Mouse (Mus musculus): ENCODE data around the gene Dcaf11. TPM values are rescaled to one million over a fixed set of nuclear protein-coding genes. Genes with fewer than 3 reads are reported as not detected.

The Dcaf11 gene
- polyA plus RNA-seq, 1 experiment from 2014 or later: 66.2 TPM

DNA sequence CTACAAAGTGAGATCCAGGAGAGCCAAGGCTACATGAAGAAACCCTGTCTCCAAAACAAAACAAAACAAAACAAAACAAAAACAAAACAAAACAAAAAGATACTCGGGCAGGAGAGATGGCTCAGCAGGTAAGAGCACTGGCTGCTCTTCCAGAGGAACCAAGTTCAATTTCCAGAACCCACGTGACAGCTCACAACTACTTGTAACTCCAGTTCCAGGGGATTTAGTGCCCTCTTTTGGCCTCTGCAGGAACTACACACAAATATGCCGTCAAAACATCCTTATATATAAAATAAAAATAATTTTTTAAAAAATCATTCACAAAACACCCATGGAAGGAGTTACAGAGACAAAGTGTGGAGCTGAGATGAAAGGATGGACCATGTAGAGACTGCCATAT, 31.9 kb upstream of the Dcaf11 start:
- H3K36me3 ChIP-seq: no peaks in the 10 kb centered on the region
- no peak overlapping the region for H3K27ac ChIP-seq
- H3K4me1 ChIP-seq (replicated peaks): peaks cover 7% of the 10 kb centered on the region; the same call in 1 of the 2 replicates
- H3K9me3 ChIP-seq (replicated peaks): no peaks in the 10 kb centered on the region
- no peak for ATAC-seq (replicated peaks; ENCODE audit: insufficient number of reproducible peaks, insufficient read depth, low FRiP score, low read depth)
- no peak overlapping the region for H3K9ac ChIP-seq
- no peak overlapping the region for H3K4me2 ChIP-seq
- WGBS: 27% methylated on average over 3 of the region's 3 CpGs
- peaks cover 42% of the 10 kb centered on the region for H3K27me3 ChIP-seq
- H3K4me3 ChIP-seq: no peak overlapping the region

DNA sequence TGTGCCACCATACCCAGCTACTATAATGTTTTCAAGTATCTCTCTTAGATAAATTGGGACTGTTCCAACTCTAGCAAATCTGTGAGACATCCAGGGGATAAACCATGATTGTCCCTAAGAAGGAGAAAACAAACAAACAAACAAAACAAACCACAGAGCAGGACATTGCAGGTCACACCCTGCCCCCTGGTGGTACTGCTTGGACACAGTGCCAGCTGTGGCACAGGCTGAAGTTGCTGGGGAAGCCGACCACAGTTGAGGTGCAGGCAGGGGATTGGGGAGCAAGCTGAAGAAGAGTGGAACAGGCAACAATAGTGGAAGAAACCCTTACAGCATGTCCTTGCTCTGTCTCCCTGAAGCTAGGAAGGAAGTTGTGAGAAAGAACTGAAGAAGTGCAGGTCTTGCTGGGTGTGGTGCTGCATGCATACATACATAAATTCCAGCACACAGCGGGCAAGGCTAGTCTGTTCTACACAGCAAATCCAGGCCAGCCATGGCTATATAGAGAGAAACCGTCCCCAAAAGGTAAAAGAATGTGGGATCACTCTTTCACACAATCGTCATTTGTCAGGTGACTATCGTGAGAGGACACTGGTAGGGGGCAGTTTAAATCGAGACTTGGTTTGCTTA, 23.6 kb upstream of the Dcaf11 start:
- Histone ChIP-seq H3K4me1 (replicated peaks) (peaks cover 10% of the 10 kb centered on the region), H3K4me2 (no peak overlapping the region), H3K27ac (no peak overlapping the region), H3K27me3 (no peaks in the 10 kb centered on the region), H3K9me3 (replicated peaks) (no peaks in the 10 kb centered on the region), H3K36me3 (no peaks in the 10 kb centered on the region), H3K9ac (no peak overlapping the region), H3K4me3 (no peak overlapping the region)
- 43% methylated on average over 6 of the region's 6 CpGs for WGBS
- no peak for ATAC-seq (replicated peaks; ENCODE audit: insufficient number of reproducible peaks, insufficient read depth, low FRiP score, low read depth)

GRCm38 (mm10) chr14:55540067-55540786, 19.6 kb upstream of the Dcaf11 start, which contains the start of gene Pck2:
Gene Pck2 (plus strand): TSS chr14:55540266.
- 1% methylated on average over 32 of the region's 32 CpGs for WGBS
- H3K9ac ChIP-seq: peak within 1 kb of the TSS; percentile 73
- peak; percentile 92 for ATAC-seq (replicated peaks; ENCODE audit: insufficient number of reproducible peaks, insufficient read depth, low FRiP score, low read depth)
- peak within 1 kb of the TSS; percentile 62 for H3K4me3 ChIP-seq
- H3K4me1 ChIP-seq (replicated peaks): peaks cover 16% of the 10 kb centered on the region
- H3K36me3 ChIP-seq: peaks cover 18% of the 10 kb centered on the region; the same call in 1 of the 2 replicates
- no peaks in the 10 kb centered on the region for H3K9me3 ChIP-seq (replicated peaks)
- peak within 1 kb of the TSS; percentile 88 for H3K27ac ChIP-seq
- no peaks in the 10 kb centered on the region for H3K27me3 ChIP-seq
- peak within 1 kb of the TSS; percentile 78 for H3K4me2 ChIP-seq

- H3K9ac ChIP-seq: peak overlapping the region; percentile 73
- H3K36me3 ChIP-seq: peaks cover 23% of the 10 kb centered on the region; the same call in 1 of the 2 replicates
- no peaks in the 10 kb centered on the region for H3K27me3 ChIP-seq
- peak; percentile 61 for ATAC-seq (replicated peaks; ENCODE audit: insufficient number of reproducible peaks, insufficient read depth, low FRiP score, low read depth)
- peak overlapping the region; percentile 62 for H3K4me3 ChIP-seq
- peak overlapping the region; percentile 78 for H3K4me2 ChIP-seq
- WGBS: 5% methylated on average over 10 of the region's 10 CpGs
- H3K4me1 ChIP-seq (replicated peaks): peaks cover 16% of the 10 kb centered on the region
- H3K27ac ChIP-seq: peak overlapping the region; percentile 88
- H3K9me3 ChIP-seq (replicated peaks): no peaks in the 10 kb centered on the region
Observed at GRCm38 (mm10) chr14:55540787-55541321, 19.0 kb upstream of the Dcaf11 start.

- 94% methylated on average over 12 of the region's 12 CpGs for WGBS
- Histone ChIP-seq H3K9ac (no peak overlapping the region), H3K27me3 (no peaks in the 10 kb centered on the region), H3K4me2 (no peak overlapping the region), H3K27ac (no peak overlapping the region), H3K4me1 (replicated peaks) (peaks cover 16% of the 10 kb centered on the region), H3K4me3 (no peak overlapping the region), H3K36me3 (peaks cover 31% of the 10 kb centered on the region; the same call in 1 of the 2 replicates), H3K9me3 (replicated peaks) (no peaks in the 10 kb centered on the region)
- ATAC-seq (replicated peaks; ENCODE audit: insufficient number of reproducible peaks, insufficient read depth, low FRiP score, low read depth): no peak
Observed at GRCm38 (mm10) chr14:55542268-55542667, 17.5 kb upstream of the Dcaf11 start.

DNA sequence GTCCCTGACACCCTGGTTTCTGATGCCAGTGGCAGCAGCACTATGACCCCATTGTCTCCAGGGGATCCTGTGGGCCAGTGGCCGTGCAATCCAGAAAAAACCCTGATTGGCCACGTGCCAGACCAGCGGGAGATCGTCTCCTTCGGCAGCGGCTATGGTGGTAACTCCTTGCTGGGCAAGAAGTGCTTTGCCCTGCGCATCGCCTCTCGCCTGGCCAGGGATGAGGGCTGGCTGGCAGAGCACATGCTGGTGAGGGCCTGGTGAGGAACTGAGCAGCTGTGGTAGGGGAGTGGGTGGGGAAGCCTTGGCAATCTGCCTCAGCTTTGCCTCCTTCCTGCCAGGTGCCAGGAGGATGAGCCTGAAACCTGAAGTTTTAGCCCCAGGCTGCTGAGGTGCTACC, 15.5 kb upstream of the Dcaf11 start:
- ATAC-seq (replicated peaks; ENCODE audit: insufficient number of reproducible peaks, insufficient read depth, low FRiP score, low read depth): no peak
- H3K27me3 ChIP-seq: no peaks in the 10 kb centered on the region
- peaks cover 16% of the 10 kb centered on the region for H3K4me1 ChIP-seq (replicated peaks)
- H3K36me3 ChIP-seq: peaks cover 51% of the 10 kb centered on the region
- no peak overlapping the region for H3K9ac ChIP-seq
- 77% methylated on average over 9 of the region's 9 CpGs for WGBS
- H3K4me2 ChIP-seq: no peak overlapping the region
- no peaks in the 10 kb centered on the region for H3K9me3 ChIP-seq (replicated peaks)
- H3K4me3 ChIP-seq: no peak overlapping the region
- no peak overlapping the region for H3K27ac ChIP-seq

- no peak overlapping the region for H3K27ac ChIP-seq
- H3K4me2 ChIP-seq: no peak overlapping the region
- 88% methylated on average over 6 of the region's 6 CpGs for WGBS
- peaks cover 47% of the 10 kb centered on the region for H3K36me3 ChIP-seq
- H3K4me1 ChIP-seq (replicated peaks): no peaks in the 10 kb centered on the region
- ATAC-seq (replicated peaks; ENCODE audit: insufficient number of reproducible peaks, insufficient read depth, low FRiP score, low read depth): no peak
- H3K27me3 ChIP-seq: no peaks in the 10 kb centered on the region
- no peaks in the 10 kb centered on the region for H3K9me3 ChIP-seq (replicated peaks)
- H3K4me3 ChIP-seq: no peak overlapping the region
- no peak overlapping the region for H3K9ac ChIP-seq
Observed at GRCm38 (mm10) chr14:55550191-55550590, 9.6 kb upstream of the Dcaf11 start.

DNA sequence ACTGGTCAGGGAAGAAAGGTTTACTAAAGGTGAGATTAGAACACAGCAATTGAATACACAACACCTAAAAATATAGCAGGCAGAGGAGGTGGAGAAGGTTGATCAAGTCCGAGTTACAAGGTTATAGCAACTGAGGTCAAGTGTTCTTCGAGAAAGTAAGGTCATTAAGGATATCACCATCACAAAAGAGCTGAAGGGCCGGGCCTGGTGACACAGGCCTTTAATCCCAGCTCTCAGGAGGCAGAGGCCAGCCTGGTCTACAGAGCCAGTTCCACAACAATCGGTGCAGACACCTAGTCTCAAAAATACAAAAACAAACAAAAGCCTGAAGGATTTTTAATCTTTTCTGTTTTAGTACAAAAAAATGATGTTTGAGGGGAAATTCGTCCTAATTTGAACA, 8.5 kb upstream of the Dcaf11 start:
- no peak for ATAC-seq (replicated peaks; ENCODE audit: insufficient number of reproducible peaks, insufficient read depth, low FRiP score, low read depth)
- H3K4me2 ChIP-seq: no peak overlapping the region
- H3K9me3 ChIP-seq (replicated peaks): no peaks in the 10 kb centered on the region
- H3K27ac ChIP-seq: no peak overlapping the region
- H3K36me3 ChIP-seq: peaks cover 37% of the 10 kb centered on the region
- no peak overlapping the region for H3K4me3 ChIP-seq
- no peaks in the 10 kb centered on the region for H3K4me1 ChIP-seq (replicated peaks)
- no peak overlapping the region for H3K9ac ChIP-seq
- no peaks in the 10 kb centered on the region for H3K27me3 ChIP-seq
- 68% methylated on average over 5 of the region's 5 CpGs for WGBS

DNA sequence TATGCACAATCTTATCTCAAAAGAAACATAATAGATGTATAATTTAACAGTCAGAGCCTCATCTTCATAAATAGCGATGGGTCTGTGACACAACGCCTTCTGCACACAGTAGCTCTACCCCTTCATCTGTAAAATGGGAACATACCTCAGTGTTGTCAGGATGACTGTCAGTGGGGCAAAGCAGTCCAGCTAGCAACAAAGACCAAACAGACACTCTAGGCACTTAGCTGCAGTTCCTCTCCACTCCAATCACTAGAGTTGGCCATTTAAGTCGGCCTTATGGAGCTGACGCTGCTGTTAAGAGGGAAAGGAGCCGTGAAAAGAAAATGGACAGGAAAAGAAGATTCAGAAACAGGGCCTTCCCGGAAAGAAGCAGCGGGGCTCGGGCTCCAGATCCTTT, 8.0 kb upstream of the Dcaf11 start:
- Histone ChIP-seq H3K27me3 (no peaks in the 10 kb centered on the region), H3K27ac (no peak overlapping the region), H3K4me2 (no peak overlapping the region), H3K9me3 (replicated peaks) (no peaks in the 10 kb centered on the region), H3K36me3 (peaks cover 36% of the 10 kb centered on the region), H3K4me3 (no peak overlapping the region), H3K9ac (no peak overlapping the region), H3K4me1 (replicated peaks) (no peaks in the 10 kb centered on the region; the same call in 1 of the 2 replicates)
- WGBS: 88% methylated on average over 8 of the region's 8 CpGs
- ATAC-seq (replicated peaks; ENCODE audit: insufficient number of reproducible peaks, insufficient read depth, low FRiP score, low read depth): no peak

DNA sequence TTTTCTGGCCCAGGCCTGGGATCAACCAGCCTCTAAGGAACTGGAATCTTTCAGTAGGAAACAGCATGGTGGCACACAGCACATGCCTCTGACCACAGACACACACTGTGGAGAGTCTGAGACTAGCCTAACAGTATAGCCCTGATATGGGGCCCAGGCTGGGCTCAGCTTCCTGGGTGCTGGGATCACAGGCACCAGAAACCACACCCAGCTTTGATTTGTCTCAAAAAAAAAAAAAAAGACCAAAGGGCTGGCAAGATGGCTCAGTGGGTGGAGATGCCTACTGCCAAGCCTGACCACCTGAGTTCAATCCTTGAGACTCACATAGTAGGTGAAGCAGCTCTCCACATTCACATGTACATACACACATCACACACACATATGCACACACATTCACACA, 5.2 kb upstream of the Dcaf11 start:
- no peaks in the 10 kb centered on the region for H3K27me3 ChIP-seq
- no peak for ATAC-seq (replicated peaks; ENCODE audit: insufficient number of reproducible peaks, insufficient read depth, low FRiP score, low read depth)
- no peak overlapping the region for H3K4me3 ChIP-seq
- no peak overlapping the region for H3K27ac ChIP-seq
- peaks cover 12% of the 10 kb centered on the region; the same call in 1 of the 2 replicates for H3K36me3 ChIP-seq
- no peak overlapping the region for H3K9ac ChIP-seq
- no peaks in the 10 kb centered on the region for H3K9me3 ChIP-seq (replicated peaks)
- peaks cover 6% of the 10 kb centered on the region for H3K4me1 ChIP-seq (replicated peaks)
- H3K4me2 ChIP-seq: no peak overlapping the region

DNA sequence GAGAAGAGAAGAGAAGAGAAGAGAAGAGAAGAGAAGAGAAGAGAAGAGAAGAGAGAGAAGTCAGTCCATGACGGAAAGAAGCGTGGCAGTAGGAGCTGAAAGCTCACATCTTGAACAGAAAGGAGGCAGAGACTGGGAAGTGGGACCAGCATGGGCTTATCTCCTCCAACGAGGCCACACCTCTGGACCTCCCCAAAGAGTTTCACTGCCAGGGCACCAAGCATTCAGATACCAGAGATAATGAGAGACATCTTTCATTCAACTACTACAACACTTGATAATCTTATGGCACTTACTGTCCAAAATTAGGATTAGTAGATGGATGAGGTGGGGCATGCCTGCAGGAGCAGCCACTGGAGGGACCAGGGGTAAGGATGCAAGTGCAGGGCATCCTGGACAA, 4.0 kb upstream of the Dcaf11 start:
- no peak overlapping the region for H3K4me3 ChIP-seq
- 44% methylated on average over 3 of the region's 3 CpGs for WGBS
- no peak overlapping the region for H3K27ac ChIP-seq
- H3K27me3 ChIP-seq: no peaks in the 10 kb centered on the region
- no peak for ATAC-seq (replicated peaks; ENCODE audit: insufficient number of reproducible peaks, insufficient read depth, low FRiP score, low read depth)
- H3K9ac ChIP-seq: no peak overlapping the region
- H3K36me3 ChIP-seq: peaks cover under 1% of the 10 kb centered on the region; the same call in 1 of the 2 replicates
- peaks cover 6% of the 10 kb centered on the region for H3K4me1 ChIP-seq (replicated peaks)
- no peaks in the 10 kb centered on the region for H3K9me3 ChIP-seq (replicated peaks)
- no peak overlapping the region for H3K4me2 ChIP-seq

All from heart, embryonic 15.5 days (tissue).